Mouse (Mus musculus) T-helper 1 cell (primary cell): Measurements from ENCODE around the gene Wnt9b.

Experiments
- in situ Hi-C: fragments of 300-600 bp; cut with MboI, MseI; formaldehyde crosslinking; loops from one replicate; pipeline ENCODE4 v1.15.1; 2025; ENCODE audit warnings: high pct_unique_total_duplicates

Gene Wnt9b

GRCm38 (mm10) chr11:103749306-103750089 is at the start of gene Wnt9b:
Wnt9b (minus strand) TSS chr11:103749821.
- in situ Hi-C loops: no loop called here

- in situ Hi-C loops: no loop called here
Measured at GRCm38 (mm10) chr11:103789951-103790350, 40.3 kb upstream of the Wnt9b start.

- in situ Hi-C loops: no loop called here
Measured at GRCm38 (mm10) chr11:103780152-103780551, 30.5 kb upstream of the Wnt9b start.

- in situ Hi-C loops: no loop called here
Measured at GRCm38 (mm10) chr11:103774228-103774530, 24.6 kb upstream of the Wnt9b start.

- in situ Hi-C loops: no loop called here
Measured at GRCm38 (mm10) chr11:103773387-103774227, 24.0 kb upstream of the Wnt9b start, which contains the start of gene Wnt3. Wnt3 (plus strand) TSS chr11:103774150.

- in situ Hi-C loops: no loop called here
Measured at GRCm38 (mm10) chr11:103772505-103773386, 23.1 kb upstream of the Wnt9b start.

- in situ Hi-C loops: no loop called here
Measured at GRCm38 (mm10) chr11:103771160-103771817, 21.7 kb upstream of the Wnt9b start.

GRCm38 (mm10) chr11:103765556-103766011 is 16.0 kb upstream of the Wnt9b start:
- in situ Hi-C loops: no loop called here

GRCm38 (mm10) chr11:103764601-103765000 is 15.0 kb upstream of the Wnt9b start:
- in situ Hi-C loops: loop anchor here (5.0 kb wide), 1 partner anchor 148 kb away; no protein-coding TSS in a partner anchor

- in situ Hi-C loops: loop anchor here (5.0 kb wide), 1 partner anchor 149 kb away; no protein-coding TSS in a partner anchor
Measured at GRCm38 (mm10) chr11:103763410-103764163, 14.0 kb upstream of the Wnt9b start.

- in situ Hi-C loops: loop anchor here (5.0 kb wide), 1 partner anchor 151 kb away; no protein-coding TSS in a partner anchor
Measured at GRCm38 (mm10) chr11:103760891-103761290, 11.3 kb upstream of the Wnt9b start.

- in situ Hi-C loops: loop anchor here (5.0 kb wide), 1 partner anchor 152 kb away; no protein-coding TSS in a partner anchor
Measured at GRCm38 (mm10) chr11:103760101-103760500, 10.5 kb upstream of the Wnt9b start.

- in situ Hi-C loops: no loop called here
Measured at GRCm38 (mm10) chr11:103758706-103759105, 9.1 kb upstream of the Wnt9b start.

GRCm38 (mm10) chr11:103758054-103758453 is 8.4 kb upstream of the Wnt9b start:
- in situ Hi-C loops: no loop called here

GRCm38 (mm10) chr11:103750612-103751011 is 991 bp upstream of the Wnt9b start:
- in situ Hi-C loops: no loop called here

GRCm38 (mm10) chr11:103735046-103735781 is 14.4 kb downstream of the Wnt9b start:
- in situ Hi-C loops: loop anchor here (5.0 kb wide), 1 partner anchor 83 kb away; no protein-coding TSS in a partner anchor

- in situ Hi-C loops: loop anchor here (5.0 kb wide), 1 partner anchor 82 kb away; no protein-coding TSS in a partner anchor
Measured at GRCm38 (mm10) chr11:103734411-103735045, 15.1 kb downstream of the Wnt9b start.

- in situ Hi-C loops: no loop called here
Measured at GRCm38 (mm10) chr11:103733961-103734360, 15.7 kb downstream of the Wnt9b start.

GRCm38 (mm10) chr11:103733069-103733468 is 16.6 kb downstream of the Wnt9b start:
- in situ Hi-C loops: no loop called here
